Mouse (Mus musculus) E14TG2a.4 (cell line): Measurements from ENCODE around the gene Bcor.

Source experiments
- H3K27me3 ChIP-seq: 2 replicates; pipeline ENCODE4 v1.6.1; 2014; ENCODE audit warnings: low read length, control low read depth; ENCODE audit not compliant: insufficient read depth
- H3K36me3 ChIP-seq: 2 replicates; pipeline ENCODE4 v1.6.1; 2014; ENCODE audit warnings: low read length, control low read depth; ENCODE audit not compliant: insufficient read depth
- H3K4me1 ChIP-seq: replicated peaks from 2 replicates; pipeline ENCODE4 v1.6.1; 2014; ENCODE audit warnings: low read depth, low read length, control low read depth
- H3K4me3 ChIP-seq: replicated peaks from 2 replicates; pipeline ENCODE4 v1.5.1; 2014; ENCODE audit warnings: mild to moderate bottlenecking, low read length
- H3K9me3 ChIP-seq: 2 replicates; pipeline ENCODE4 v1.6.1; 2014; ENCODE audit warnings: low read length, control low read depth
- CTCF ChIP-seq: conservative IDR thresholded peaks from 2 replicates; pipeline ENCODE4 v1.5.1; 2014; ENCODE audit warnings: low read length
- NANOG ChIP-seq: IDR thresholded peaks from 2 replicates; pipeline ENCODE4 v1.6.1; 2014; ENCODE audit warnings: borderline replicate concordance, low read length, mixed read lengths
- POU5F1 ChIP-seq: IDR thresholded peaks from 2 replicates; pipeline ENCODE4 v1.6.1; 2014; ENCODE audit warnings: low read length, borderline replicate concordance

The Bcor gene

GRCm38 (mm10) chrX:12014726-12015464, 145.3 kb downstream of the Bcor start:
- no peaks in the 10 kb centered on the region for H3K27me3 ChIP-seq

GRCm38 (mm10) chrX:12010660-12011059, 149.5 kb downstream of the Bcor start:
- Histone ChIP-seq H3K9me3 (no peaks in the 10 kb centered on the region), H3K4me3 (no peak overlapping the region), H3K4me1 (peaks cover 32% of the 10 kb centered on the region), H3K27me3 (no peaks in the 10 kb centered on the region), H3K36me3 (no peaks in the 10 kb centered on the region)
- no peak for TF ChIP-seq POU5F1
- TF ChIP-seq CTCF: no peak
- no peak for TF ChIP-seq NANOG

More at GRCm38 (mm10) chrX:12014726-12015464, 145.3 kb downstream of the Bcor start:
- no peaks in the 10 kb centered on the region for H3K36me3 ChIP-seq
- TF ChIP-seq POU5F1: no peak
- TF ChIP-seq NANOG: no peak
- TF ChIP-seq CTCF: no peak
- no peak overlapping the region for H3K4me3 ChIP-seq
- no peaks in the 10 kb centered on the region; the same call in 1 of the 2 replicates for H3K9me3 ChIP-seq
- H3K4me1 ChIP-seq: peaks cover 12% of the 10 kb centered on the region

GRCm38 (mm10) chrX:12009046-12009445, 151.1 kb downstream of the Bcor start:
- H3K9me3 ChIP-seq: no peaks in the 10 kb centered on the region
- no peaks in the 10 kb centered on the region for H3K36me3 ChIP-seq
- no peak overlapping the region for H3K4me3 ChIP-seq
- peaks cover 10% of the 10 kb centered on the region for H3K27me3 ChIP-seq
- TF ChIP-seq CTCF (no peak), NANOG (no peak), POU5F1 (no peak)
- peaks cover 34% of the 10 kb centered on the region for H3K4me1 ChIP-seq

GRCm38 (mm10) chrX:12007832-12008540, 152.2 kb downstream of the Bcor start:
- H3K36me3 ChIP-seq: no peaks in the 10 kb centered on the region
- TF ChIP-seq NANOG: no peak
- TF ChIP-seq POU5F1: no peak
- TF ChIP-seq CTCF: no peak
- H3K27me3 ChIP-seq: peaks cover 17% of the 10 kb centered on the region
- H3K4me1 ChIP-seq: peaks cover 44% of the 10 kb centered on the region
- H3K4me3 ChIP-seq: peak overlapping the region; percentile 67; the same call in 1 of the 2 replicates
- no peaks in the 10 kb centered on the region for H3K9me3 ChIP-seq

- peak overlapping the region; percentile 67 for H3K4me3 ChIP-seq
- H3K9me3 ChIP-seq: no peaks in the 10 kb centered on the region
- no peaks in the 10 kb centered on the region for H3K36me3 ChIP-seq
- TF ChIP-seq NANOG (no peak), POU5F1 (no peak), CTCF (no peak)
- peaks cover 50% of the 10 kb centered on the region for H3K4me1 ChIP-seq
- H3K27me3 ChIP-seq: peaks cover 23% of the 10 kb centered on the region
These were observed 153.0 kb downstream of the Bcor start for GRCm38 (mm10) chrX:12006882-12007753.

- H3K4me3 ChIP-seq: peak overlapping the region; percentile 67
- H3K36me3 ChIP-seq: no peaks in the 10 kb centered on the region
- peaks cover 59% of the 10 kb centered on the region for H3K4me1 ChIP-seq
- TF ChIP-seq POU5F1 (no peak), NANOG (no peak), CTCF (no peak)
- no peaks in the 10 kb centered on the region for H3K9me3 ChIP-seq
- H3K27me3 ChIP-seq: peaks cover 30% of the 10 kb centered on the region
These were observed 153.9 kb downstream of the Bcor start for GRCm38 (mm10) chrX:12006031-12006881.

- peaks cover 67% of the 10 kb centered on the region for H3K4me1 ChIP-seq
- H3K4me3 ChIP-seq: peak overlapping the region; percentile 67
- H3K36me3 ChIP-seq: no peaks in the 10 kb centered on the region
- no peaks in the 10 kb centered on the region for H3K9me3 ChIP-seq
- TF ChIP-seq CTCF (no peak), NANOG (no peak), POU5F1 (no peak)
- peaks cover 37% of the 10 kb centered on the region for H3K27me3 ChIP-seq
These were observed 154.7 kb downstream of the Bcor start for GRCm38 (mm10) chrX:12005181-12006030.
